Mouse (Mus musculus): ENCODE measurements around the gene Wbp4. TPM values are rescaled to one million over a fixed set of nuclear protein-coding genes. Genes with fewer than 3 reads are reported as not detected.

Wbp4 gene
- total RNA-seq, 1 experiment from 2014 or later, result 59.1 TPM

Other genes starting within 250 kb of the Wbp4 start
- not detected in 3 replicates for gene Zfp957, start 234.2 kb downstream of the Wbp4 start, total RNA-seq (2017)
- gene Rgcc, start 179.9 kb downstream of the Wbp4 start, total RNA-seq (2017), result 7.0 to 54.6 TPM (median 29.0 TPM) in 3 replicates
- gene Naa16, start 90.7 kb downstream of the Wbp4 start, total RNA-seq (2017), result 24.0 to 47.2 TPM (median 30.6 TPM) in 3 replicates
- 5.8 to 7.4 TPM (median 7.1 TPM) in 3 replicates for gene Mtrf1, start 83.7 kb downstream of the Wbp4 start, total RNA-seq (2017)
- 20.7 to 22.0 TPM (median 21.7 TPM) in 3 replicates for gene Kbtbd7, start 55.0 kb downstream of the Wbp4 start, total RNA-seq (2017)
- 1.6 TPM in 1 of 3 replicates, not detected in the others for gene Kbtbd6, start 29.7 kb downstream of the Wbp4 start, total RNA-seq (2017)
- 153 to 230 TPM (median 169 TPM) in 3 replicates for gene Elf1, start 326 bp downstream of the Wbp4 start, total RNA-seq (2017)
- 144 to 198 TPM (median 182 TPM) in 3 replicates for gene Sugt1, start 106.2 kb upstream of the Wbp4 start, total RNA-seq (2017)
- gene Cnmd, start 180.7 kb upstream of the Wbp4 start, total RNA-seq (2017), result not detected in 3 replicates